Mouse (Mus musculus) embryonic facial prominence, embryonic 14.5 days (tissue): ENCODE data around the gene Nlrc5. TPM values are rescaled to one million over a fixed set of nuclear protein-coding genes. Genes with fewer than 3 reads are reported as not detected.

Source experiments
- ATAC-seq: fragments of 200-750 bp; cut with Nextera tagmentation; 2 replicates; pipeline ENCODE4 v1.8.0; 2017; ENCODE audit warnings: low read depth, moderate number of reproducible peaks, moderate TSS enrichment
- DNase-seq: peaks from one replicate; pipeline ENCODE4 v3.0.0-alpha.2; 2015; ENCODE audit warnings: low spot score
- H3K27ac ChIP-seq: fragments of 300-500 bp; sonication (generic); replicated peaks from 2 replicates; pipeline ENCODE4 v1.5.1; 2014; ENCODE audit warnings: low read depth, mild to moderate bottlenecking, low read length, moderate library complexity
- H3K27me3 ChIP-seq: fragments of 300-500 bp; sonication (generic); replicated peaks from 2 replicates; pipeline ENCODE4 v1.6.1; 2014; ENCODE audit warnings: low read length; ENCODE audit not compliant: control insufficient read depth, insufficient read depth
- H3K36me3 ChIP-seq: fragments of 300-500 bp; sonication (generic); 2 replicates; pipeline ENCODE4 v1.6.1; 2014; ENCODE audit warnings: low read length, mixed read lengths; ENCODE audit not compliant: control insufficient read depth, insufficient read depth
- H3K4me1 ChIP-seq: fragments of 300-500 bp; sonication (generic); 2 replicates; pipeline ENCODE4 v1.6.1; 2014; ENCODE audit warnings: antibody characterized with exemption, low read length; ENCODE audit not compliant: control insufficient read depth, insufficient read depth
- H3K4me2 ChIP-seq: fragments of 300-500 bp; sonication (generic); 2 replicates; pipeline ENCODE4 v1.6.1; 2014; ENCODE audit warnings: low read depth, mild to moderate bottlenecking, low read length, moderate library complexity, mixed read lengths
- H3K4me3 ChIP-seq: fragments of 300-500 bp; sonication (generic); 2 replicates; pipeline ENCODE4 v1.5.1; 2014; ENCODE audit warnings: low read depth, mild to moderate bottlenecking, low read length
- H3K9ac ChIP-seq: fragments of 300-500 bp; sonication (generic); 2 replicates; pipeline ENCODE4 v1.6.1; 2014; ENCODE audit warnings: low read depth, mild to moderate bottlenecking, low read length, moderate library complexity, mixed read lengths
- H3K9me3 ChIP-seq: fragments of 300-500 bp; sonication (generic); 2 replicates; pipeline ENCODE4 v1.6.1; 2016; ENCODE audit warnings: low read length; ENCODE audit not compliant: control insufficient read depth
- WGBS: fragments of 180-500 bp; shearing (Covaris S2); extraction: QIAGEN DNeasy Blood & Tissue Kit; methylation state at CpG from one replicate; pipeline ENCODE4 v1.1.7; 2014; 5-methylcytosine and 5-hydroxymethylcytosine counted together
- polyA plus RNA-seq: library from polyadenylated mRNA; unstranded; fragments of >200 nt; fragmentation: Nextera tagmentation; extraction: Ambion mirVana; gene quantifications from 2 replicates; pipeline ENCODE4 v1.2.1, GENCODE M21; 2014

Nlrc5 gene
- polyA plus RNA-seq, 1 experiment from 2014 or later = 0.39 TPM

GRCm38 (mm10) chr8:94469656-94470055, 35.5 kb downstream of the Nlrc5 start:
- no peak overlapping the region for H3K4me3 ChIP-seq
- no peaks in the 10 kb centered on the region for H3K9me3 ChIP-seq
- ATAC-seq = no peak
- WGBS = 75% methylated on average over 5 of the region's 5 CpGs
- no peak overlapping the region for H3K27ac ChIP-seq
- no peak overlapping the region for H3K4me2 ChIP-seq
- H3K9ac ChIP-seq = no peak overlapping the region
- no peaks in the 10 kb centered on the region for H3K27me3 ChIP-seq
- DNase-seq = no peak
- H3K36me3 ChIP-seq = no peaks in the 10 kb centered on the region
- H3K4me1 ChIP-seq = no peaks in the 10 kb centered on the region

- H3K27me3 ChIP-seq = no peaks in the 10 kb centered on the region
- no peak overlapping the region for H3K27ac ChIP-seq
- H3K4me1 ChIP-seq = no peaks in the 10 kb centered on the region
- H3K4me3 ChIP-seq = no peak overlapping the region
- 78% methylated on average over 2 of the region's 2 CpGs for WGBS
- ATAC-seq (no peak), DNase-seq (no peak)
- no peaks in the 10 kb centered on the region for H3K36me3 ChIP-seq
- no peaks in the 10 kb centered on the region for H3K9me3 ChIP-seq
- no peak overlapping the region for H3K4me2 ChIP-seq
- no peak overlapping the region for H3K9ac ChIP-seq
Measured at GRCm38 (mm10) chr8:94470794-94471193, 36.6 kb downstream of the Nlrc5 start.

- WGBS = 86% methylated on average over 1 of the region's 1 CpGs
- H3K4me1 ChIP-seq = no peaks in the 10 kb centered on the region
- no peak overlapping the region for H3K4me3 ChIP-seq
- no peak for ATAC-seq
- no peak overlapping the region for H3K9ac ChIP-seq
- no peak overlapping the region for H3K4me2 ChIP-seq
- no peaks in the 10 kb centered on the region for H3K9me3 ChIP-seq
- no peak overlapping the region for H3K27ac ChIP-seq
- H3K36me3 ChIP-seq = no peaks in the 10 kb centered on the region
- no peak for DNase-seq
- H3K27me3 ChIP-seq = no peaks in the 10 kb centered on the region
Measured at GRCm38 (mm10) chr8:94471281-94471680, 37.1 kb downstream of the Nlrc5 start.

GRCm38 (mm10) chr8:94472741-94473140, 38.6 kb downstream of the Nlrc5 start:
- H3K9me3 ChIP-seq = no peaks in the 10 kb centered on the region
- no peak overlapping the region for H3K27ac ChIP-seq
- H3K9ac ChIP-seq = no peak overlapping the region
- ATAC-seq (no peak), DNase-seq (no peak)
- 84% methylated on average over 8 of the region's 8 CpGs for WGBS
- H3K27me3 ChIP-seq = no peaks in the 10 kb centered on the region
- no peaks in the 10 kb centered on the region for H3K4me1 ChIP-seq
- H3K36me3 ChIP-seq = no peaks in the 10 kb centered on the region
- H3K4me2 ChIP-seq = no peak overlapping the region
- H3K4me3 ChIP-seq = no peak overlapping the region

- Histone ChIP-seq H3K4me3 (no peak overlapping the region), H3K9ac (no peak overlapping the region), H3K9me3 (no peaks in the 10 kb centered on the region), H3K4me1 (no peaks in the 10 kb centered on the region), H3K27ac (no peak overlapping the region), H3K27me3 (no peaks in the 10 kb centered on the region), H3K36me3 (no peaks in the 10 kb centered on the region), H3K4me2 (no peak overlapping the region)
- ATAC-seq (no peak), DNase-seq (no peak)
- WGBS = 82% methylated on average over 12 of the region's 21 CpGs
Measured at GRCm38 (mm10) chr8:94473431-94473830, 39.3 kb downstream of the Nlrc5 start.

- WGBS = 79% methylated on average over 8 of the region's 8 CpGs
- Histone ChIP-seq H3K4me3 (no peak overlapping the region), H3K27me3 (no peaks in the 10 kb centered on the region), H3K27ac (no peak overlapping the region), H3K36me3 (no peaks in the 10 kb centered on the region), H3K4me2 (no peak overlapping the region), H3K9me3 (no peaks in the 10 kb centered on the region), H3K9ac (no peak overlapping the region), H3K4me1 (no peaks in the 10 kb centered on the region)
- no peak for ATAC-seq
- no peak for DNase-seq
Measured at GRCm38 (mm10) chr8:94475786-94476185, 41.6 kb downstream of the Nlrc5 start.

GRCm38 (mm10) chr8:94476846-94477245, 42.7 kb downstream of the Nlrc5 start:
- no peaks in the 10 kb centered on the region for H3K4me1 ChIP-seq
- H3K9ac ChIP-seq = no peak overlapping the region
- H3K9me3 ChIP-seq = no peaks in the 10 kb centered on the region
- no peak overlapping the region for H3K27ac ChIP-seq
- H3K4me3 ChIP-seq = no peak overlapping the region
- 86% methylated on average over 6 of the region's 7 CpGs for WGBS
- DNase-seq = no peak
- H3K36me3 ChIP-seq = no peaks in the 10 kb centered on the region
- no peak overlapping the region for H3K4me2 ChIP-seq
- H3K27me3 ChIP-seq = no peaks in the 10 kb centered on the region
- no peak for ATAC-seq

- no peak for ATAC-seq
- Histone ChIP-seq H3K9me3 (no peaks in the 10 kb centered on the region), H3K4me1 (no peaks in the 10 kb centered on the region), H3K4me2 (no peak overlapping the region), H3K9ac (no peak overlapping the region), H3K27me3 (no peaks in the 10 kb centered on the region), H3K36me3 (no peaks in the 10 kb centered on the region), H3K27ac (no peak overlapping the region), H3K4me3 (no peak overlapping the region)
- peak; percentile 13 for DNase-seq
- whole genome bisulfite sequencing = 5% methylated on average over 6 of the region's 6 CpGs
Measured at GRCm38 (mm10) chr8:94482051-94482450, 47.9 kb downstream of the Nlrc5 start.

GRCm38 (mm10) chr8:94485288-94485687, 51.1 kb downstream of the Nlrc5 start:
- ATAC-seq = no peak
- 61% methylated on average over 3 of the region's 3 CpGs for WGBS
- no peaks in the 10 kb centered on the region for H3K9me3 ChIP-seq

More at GRCm38 (mm10) chr8:94485288-94485687, 51.1 kb downstream of the Nlrc5 start:
- Histone ChIP-seq H3K9ac (no peak overlapping the region), H3K4me3 (no peak overlapping the region), H3K27ac (no peak overlapping the region), H3K36me3 (no peaks in the 10 kb centered on the region), H3K4me1 (no peaks in the 10 kb centered on the region), H3K4me2 (no peak overlapping the region), H3K27me3 (no peaks in the 10 kb centered on the region)
- DNase-seq = no peak
